Mouse (Mus musculus) hindbrain, embryonic 13.5 days (tissue): ENCODE results near the gene Vps18. TPM values are rescaled to one million over a fixed set of nuclear protein-coding genes. Genes with fewer than 3 reads are reported as not detected.

Experiments used
- ATAC-seq: fragments of 200-750 bp; cut with Nextera tagmentation; 2 replicates; pipeline ENCODE4 v1.8.0; 2017; ENCODE audit warnings: moderate TSS enrichment; ENCODE audit not compliant: low FRiP score
- H3K27ac ChIP-seq: fragments of 300-500 bp; sonication (generic); 2 replicates; pipeline ENCODE4 v1.5.1; 2015; ENCODE audit warnings: inconsistent platforms, mild to moderate bottlenecking, moderate library complexity
- H3K27me3 ChIP-seq: fragments of 300-500 bp; sonication (generic); 2 replicates; pipeline ENCODE4 v1.6.1; 2015; ENCODE audit warnings: mild to moderate bottlenecking, inconsistent platforms
- H3K36me3 ChIP-seq: fragments of 300-500 bp; sonication (generic); 2 replicates; pipeline ENCODE4 v1.6.1; 2015; ENCODE audit warnings: mild to moderate bottlenecking, inconsistent platforms
- H3K4me1 ChIP-seq: fragments of 300-500 bp; sonication (generic); replicated peaks from 2 replicates; pipeline ENCODE4 v1.6.1; 2015; ENCODE audit warnings: inconsistent platforms
- H3K4me2 ChIP-seq: fragments of 300-500 bp; sonication (generic); 2 replicates; pipeline ENCODE4 v1.6.1; 2015; ENCODE audit warnings: inconsistent platforms, mild to moderate bottlenecking, moderate library complexity
- H3K4me3 ChIP-seq: fragments of 300-500 bp; sonication (generic); 2 replicates; pipeline ENCODE4 v1.5.1; 2015; ENCODE audit warnings: mild to moderate bottlenecking, inconsistent platforms
- H3K9ac ChIP-seq: fragments of 300-500 bp; sonication (generic); 2 replicates; pipeline ENCODE4 v1.6.1; 2015; ENCODE audit warnings: mild to moderate bottlenecking, inconsistent platforms
- H3K9me3 ChIP-seq: fragments of 300-500 bp; sonication (generic); 2 replicates; pipeline ENCODE4 v1.6.1; 2016; ENCODE audit warnings: inconsistent platforms
- WGBS: fragments of 180-500 bp; shearing (Covaris S2); methylation state at CpG from one replicate; pipeline ENCODE4 v1.1.7; 2015; 5-methylcytosine and 5-hydroxymethylcytosine counted together
- polyA plus RNA-seq: library from polyadenylated mRNA; unstranded; fragments of >200 nt; fragmentation: Nextera tagmentation; extraction: Ambion mirVana; gene quantifications from 2 replicates; pipeline ENCODE4 v1.2.1, GENCODE M21; 2015

Gene Vps18
- 26.0 and 26.1 TPM in 2 replicates for polyA plus RNA-seq

- H3K27ac ChIP-seq, result peak within 1 kb of the TSS; percentile 65
- no peaks in the 10 kb centered on the region for H3K27me3 ChIP-seq
- H3K4me2 ChIP-seq, result peak within 1 kb of the TSS; percentile 95
- peak within 1 kb of the TSS; percentile 77 for H3K4me3 ChIP-seq
- H3K9ac ChIP-seq, result peak within 1 kb of the TSS; percentile 86
- WGBS, result under 1% methylated on average over 31 of the region's 31 CpGs
- H3K9me3 ChIP-seq, result no peaks in the 10 kb centered on the region
- peaks cover 20% of the 10 kb centered on the region for H3K4me1 ChIP-seq
- ATAC-seq, result peak; percentile 96
- H3K36me3 ChIP-seq, result peaks cover 33% of the 10 kb centered on the region
Observed at GRCm38 (mm10) chr2:119288270-119288882, at the start of gene Vps18. Vps18 (plus strand) TSS chr2:119288740.

GRCm38 (mm10) chr2:119240075-119240818 lies 48.3 kb upstream of the Vps18 start:
- Histone ChIP-seq H3K4me1 (peaks cover 16% of the 10 kb centered on the region), H3K27me3 (peaks cover 58% of the 10 kb centered on the region), H3K4me3 (no peak overlapping the region), H3K4me2 (no peak overlapping the region), H3K27ac (no peak overlapping the region), H3K9me3 (no peaks in the 10 kb centered on the region), H3K9ac (no peak overlapping the region; the same call in 1 of the 2 replicates), H3K36me3 (no peaks in the 10 kb centered on the region)
- 70% methylated on average over 4 of the region's 4 CpGs for WGBS
- ATAC-seq, result no peak

GRCm38 (mm10) chr2:119240819-119241186 lies 47.7 kb upstream of the Vps18 start:
- no peaks in the 10 kb centered on the region for H3K36me3 ChIP-seq
- H3K9ac ChIP-seq, result no peak overlapping the region; the same call in 1 of the 2 replicates
- no peak overlapping the region for H3K4me3 ChIP-seq
- WGBS, result 94% methylated on average over 4 of the region's 4 CpGs
- no peak for ATAC-seq
- peaks cover 16% of the 10 kb centered on the region for H3K4me1 ChIP-seq
- H3K9me3 ChIP-seq, result no peaks in the 10 kb centered on the region
- H3K27me3 ChIP-seq, result peaks cover 53% of the 10 kb centered on the region
- no peak overlapping the region for H3K27ac ChIP-seq
- no peak overlapping the region for H3K4me2 ChIP-seq

GRCm38 (mm10) chr2:119242548-119242947 lies 46.0 kb upstream of the Vps18 start:
- Histone ChIP-seq H3K9ac (no peak overlapping the region), H3K4me3 (no peak overlapping the region), H3K27me3 (peaks cover 35% of the 10 kb centered on the region), H3K36me3 (no peaks in the 10 kb centered on the region), H3K4me1 (peaks cover 7% of the 10 kb centered on the region), H3K27ac (no peak overlapping the region), H3K9me3 (no peaks in the 10 kb centered on the region), H3K4me2 (no peak overlapping the region)
- WGBS, result 84% methylated on average over 9 of the region's 9 CpGs
- ATAC-seq, result no peak

- H3K4me1 ChIP-seq, result no peaks in the 10 kb centered on the region
- H3K27me3 ChIP-seq, result peaks cover 16% of the 10 kb centered on the region
- WGBS, result 90% methylated on average over 7 of the region's 7 CpGs
- H3K9ac ChIP-seq, result no peak overlapping the region
- no peak for ATAC-seq
- no peak overlapping the region for H3K27ac ChIP-seq
- H3K9me3 ChIP-seq, result no peaks in the 10 kb centered on the region
- H3K4me2 ChIP-seq, result no peak overlapping the region
- no peak overlapping the region for H3K4me3 ChIP-seq
- no peaks in the 10 kb centered on the region for H3K36me3 ChIP-seq
Observed at GRCm38 (mm10) chr2:119245246-119245645, 43.3 kb upstream of the Vps18 start.

- 0 out of 2 replicates have a peak, but pooled peaks cover 5% of the 10 kb centered on the region for H3K4me1 ChIP-seq
- ATAC-seq, result no peak
- H3K4me3 ChIP-seq, result no peak overlapping the region
- no peak overlapping the region for H3K9ac ChIP-seq
- peaks cover 17% of the 10 kb centered on the region; the same call in 1 of the 2 replicates for H3K27me3 ChIP-seq
- WGBS, result 85% methylated on average over 9 of the region's 9 CpGs
- H3K4me2 ChIP-seq, result no peak overlapping the region
- no peak overlapping the region for H3K27ac ChIP-seq
- H3K36me3 ChIP-seq, result no peaks in the 10 kb centered on the region
- no peaks in the 10 kb centered on the region for H3K9me3 ChIP-seq
Observed at GRCm38 (mm10) chr2:119247904-119248303, 40.6 kb upstream of the Vps18 start.

GRCm38 (mm10) chr2:119249592-119250061 lies 38.9 kb upstream of the Vps18 start:
- no peak overlapping the region for H3K4me2 ChIP-seq
- H3K9ac ChIP-seq, result no peak overlapping the region
- peaks cover 29% of the 10 kb centered on the region for H3K27me3 ChIP-seq
- 0 out of 2 replicates have a peak, but pooled peaks cover 5% of the 10 kb centered on the region for H3K4me1 ChIP-seq
- WGBS, result 74% methylated on average over 4 of the region's 4 CpGs
- H3K27ac ChIP-seq, result no peak overlapping the region
- no peaks in the 10 kb centered on the region for H3K36me3 ChIP-seq
- peak; percentile 52 for ATAC-seq
- no peak overlapping the region for H3K4me3 ChIP-seq
- no peaks in the 10 kb centered on the region for H3K9me3 ChIP-seq

GRCm38 (mm10) chr2:119250377-119250776 lies 38.2 kb upstream of the Vps18 start:
- H3K9me3 ChIP-seq, result no peaks in the 10 kb centered on the region
- no peak for ATAC-seq
- H3K4me3 ChIP-seq, result no peak overlapping the region
- H3K27me3 ChIP-seq, result peaks cover 36% of the 10 kb centered on the region
- WGBS, result 71% methylated on average over 5 of the region's 5 CpGs
- H3K27ac ChIP-seq, result no peak overlapping the region
- H3K4me1 ChIP-seq, result 0 out of 2 replicates have a peak, but pooled peaks cover 5% of the 10 kb centered on the region
- no peaks in the 10 kb centered on the region for H3K36me3 ChIP-seq
- H3K9ac ChIP-seq, result no peak overlapping the region
- H3K4me2 ChIP-seq, result 0 out of 2 replicates have a peak overlapping the region, but pooled peaks have one; percentile 11

GRCm38 (mm10) chr2:119250826-119251478 lies 37.6 kb upstream of the Vps18 start:
- H3K27me3 ChIP-seq, result peaks cover 39% of the 10 kb centered on the region
- H3K9me3 ChIP-seq, result no peaks in the 10 kb centered on the region
- H3K9ac ChIP-seq, result no peak overlapping the region
- H3K36me3 ChIP-seq, result no peaks in the 10 kb centered on the region
- WGBS, result 20% methylated on average over 11 of the region's 11 CpGs
- 0 out of 2 replicates have a peak overlapping the region, but pooled peaks have one; percentile 11 for H3K4me2 ChIP-seq
- ATAC-seq, result peak; percentile 65; the same call in 1 of the 2 replicates
- H3K27ac ChIP-seq, result no peak overlapping the region
- 0 out of 2 replicates have a peak, but pooled peaks cover 5% of the 10 kb centered on the region for H3K4me1 ChIP-seq
- H3K4me3 ChIP-seq, result no peak overlapping the region

GRCm38 (mm10) chr2:119254976-119255375 lies 33.6 kb upstream of the Vps18 start:
- Histone ChIP-seq H3K9ac (no peak overlapping the region), H3K27ac (no peak overlapping the region), H3K27me3 (peaks cover 43% of the 10 kb centered on the region), H3K4me2 (no peak overlapping the region), H3K4me1 (0 out of 2 replicates have a peak, but pooled peaks cover 5% of the 10 kb centered on the region), H3K9me3 (no peaks in the 10 kb centered on the region), H3K4me3 (no peak overlapping the region), H3K36me3 (no peaks in the 10 kb centered on the region)
- no peak for ATAC-seq
- 11% methylated on average over 7 of the region's 7 CpGs for WGBS

GRCm38 (mm10) chr2:119260518-119260917 lies 28.0 kb upstream of the Vps18 start:
- WGBS, result 62% methylated on average over 1 of the region's 1 CpGs
- H3K4me2 ChIP-seq, result no peak overlapping the region
- no peak overlapping the region for H3K4me3 ChIP-seq
- H3K27ac ChIP-seq, result no peak overlapping the region
- H3K36me3 ChIP-seq, result no peaks in the 10 kb centered on the region
- H3K9ac ChIP-seq, result no peak overlapping the region
- H3K27me3 ChIP-seq, result peaks cover 21% of the 10 kb centered on the region
- H3K9me3 ChIP-seq, result no peaks in the 10 kb centered on the region
- no peak for ATAC-seq
- peaks cover 7% of the 10 kb centered on the region; the same call in 1 of the 2 replicates for H3K4me1 ChIP-seq

GRCm38 (mm10) chr2:119261326-119261725 lies 27.2 kb upstream of the Vps18 start:
- H3K27ac ChIP-seq, result no peak overlapping the region
- no peak for ATAC-seq
- H3K9me3 ChIP-seq, result no peaks in the 10 kb centered on the region
- H3K9ac ChIP-seq, result no peak overlapping the region
- peaks cover 16% of the 10 kb centered on the region; the same call in 1 of the 2 replicates for H3K27me3 ChIP-seq
- no peak overlapping the region for H3K4me3 ChIP-seq
- H3K4me2 ChIP-seq, result no peak overlapping the region
- H3K36me3 ChIP-seq, result no peaks in the 10 kb centered on the region
- H3K4me1 ChIP-seq, result peaks cover 7% of the 10 kb centered on the region; the same call in 1 of the 2 replicates
- WGBS, result 58% methylated on average over 2 of the region's 2 CpGs
